Mouse (Mus musculus) bone marrow macrophage, adult 2 months (primary cell): ENCODE data around the gene Abca4.

Experiments used
- CTCF ChIP-seq: IDR thresholded peaks from 2 replicates; pipeline ENCODE4 v1.5.1; 2012; ENCODE audit warnings: low read depth, mild to moderate bottlenecking, low read length, moderate library complexity
- POLR2A ChIP-seq: IDR thresholded peaks from 2 replicates; pipeline ENCODE4 v1.6.1; 2012; ENCODE audit warnings: mild to moderate bottlenecking, low read depth, low read length, borderline replicate concordance

- TF ChIP-seq POLR2A = no peak
- TF ChIP-seq CTCF = no peak
These were observed 84.8 kb downstream of the Abca4 start for GRCm38 (mm10) chr3:122128999-122129493.
